Mouse (Mus musculus) G1E (cell line): ENCODE data around the gene Dcaf8. TPM values are rescaled to one million over a fixed set of nuclear protein-coding genes. Genes with fewer than 3 reads are reported as not detected.

ENCODE experiments used
- ATAC-seq: 2 replicates; pipeline ENCODE4 v1.8.0; 2016; ENCODE audit warnings: mild to moderate bottlenecking; ENCODE audit not compliant: insufficient number of reproducible peaks, poor library complexity, low FRiP score, severe bottlenecking; ENCODE audit errors: extremely low read depth
- DNase-seq: peaks from one replicate; pipeline ENCODE4 v3.0.0; 2012; ENCODE audit warnings: low spot score
- H3K27me3 ChIP-seq: 2 replicates; pipeline ENCODE4 v1.6.1; 2012; ENCODE audit warnings: mild to moderate bottlenecking, low read length, inconsistent platforms; ENCODE audit not compliant: insufficient read depth
- H3K36me3 ChIP-seq: replicated peaks from 2 replicates; pipeline ENCODE3; 2012; ENCODE audit warnings: mild to moderate bottlenecking, inconsistent platforms
- H3K4me1 ChIP-seq: 2 replicates; pipeline ENCODE4 v1.6.1; 2012; ENCODE audit warnings: low read depth, low read length, inconsistent platforms, mixed read lengths; ENCODE audit not compliant: insufficient read depth
- H3K4me3 ChIP-seq: 2 replicates; pipeline ENCODE4 v1.5.1; 2012; ENCODE audit warnings: low read depth, mild to moderate bottlenecking, inconsistent platforms, low read length, moderate library complexity, mixed read lengths
- H3K9me3 ChIP-seq: replicated peaks from 2 replicates; pipeline ENCODE4 v1.6.1; 2012; ENCODE audit warnings: inconsistent platforms
- CTCF ChIP-seq: IDR thresholded peaks from 2 replicates; pipeline ENCODE4 v1.5.1; 2012; ENCODE audit warnings: low read depth, low read length, inconsistent platforms, mixed read lengths
- GATA1 ChIP-seq: IDR thresholded peaks from 2 replicates; pipeline ENCODE4 v1.6.1; 2012; ENCODE audit warnings: borderline replicate concordance, low read length, inconsistent platforms, mixed read lengths
- GATA2 ChIP-seq: IDR thresholded peaks from 2 replicates; pipeline ENCODE4 v1.6.1; 2012; ENCODE audit warnings: low read depth, low read length, inconsistent platforms, borderline replicate concordance
- POLR2AphosphoS5 ChIP-seq: IDR thresholded peaks from 2 replicates; pipeline ENCODE4 v1.6.1; 2012; ENCODE audit warnings: low read depth, low read length, inconsistent platforms; ENCODE audit not compliant: insufficient replicate concordance
- TAL1 ChIP-seq: conservative IDR thresholded peaks from 2 replicates; pipeline ENCODE4 v1.6.1; 2012; ENCODE audit warnings: low read depth, low read length, inconsistent platforms, mixed read lengths
- polyA plus RNA-seq: library from polyadenylated mRNA; stranded (reverse); fragments of >175 nt; gene quantifications from 2 replicates; pipeline ENCODE4 v1.2.3, GENCODE M21; 2012
- total RNA-seq, 2 experiments: library from RNA; stranded (forward) in 1 of 2; stranded (reverse) in 1 of 2; fragments of 200-1000 nt in 1 of 2; fragments of >200 nt in 1 of 2; fragmentation: Nextera tagmentation in 1 of 2; gene quantifications; 2 replicates each; pipeline ENCODE4 v1.2.3; 2014 to 2017

Dcaf8 gene
- total and polyA plus RNA-seq, 3 experiments = 60.1 to 124 (median 116) TPM

- DNase-seq (no peak), ATAC-seq (no peak)
- Histone ChIP-seq H3K4me3 (no peak overlapping the region), H3K9me3 (no peaks in the 10 kb centered on the region), H3K27me3 (peaks cover 14% of the 10 kb centered on the region), H3K36me3 (peaks cover 31% of the 10 kb centered on the region), H3K4me1 (peaks cover 28% of the 10 kb centered on the region)
- TF ChIP-seq GATA1 = no peak
- TF ChIP-seq TAL1 = no peak
- no peak for TF ChIP-seq CTCF
- no peak for TF ChIP-seq GATA2
- no peak for TF ChIP-seq POLR2AphosphoS5
Measured at GRCm38 (mm10) chr1:172207111-172207584, 59.3 kb downstream of the Dcaf8 start.

DNA sequence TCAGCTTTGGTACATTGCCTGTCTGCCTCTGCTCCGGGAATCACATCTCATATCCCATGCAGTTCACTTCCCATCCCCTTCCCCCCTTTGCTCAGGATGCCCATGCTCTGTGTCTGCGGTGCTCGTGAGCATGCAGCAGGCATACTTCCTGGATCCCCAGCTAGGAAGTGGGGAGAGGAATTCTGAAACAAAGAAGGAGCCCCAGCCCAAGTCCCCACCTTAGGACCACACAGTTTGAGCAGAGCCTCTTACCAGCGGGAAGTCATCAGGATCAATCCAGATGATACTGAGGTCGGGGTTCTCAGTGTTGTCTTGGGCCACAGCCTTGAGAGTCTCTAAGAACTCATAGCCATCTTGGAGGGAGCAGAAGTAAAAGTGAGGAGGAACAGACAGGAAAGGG, 64.9 kb downstream of the Dcaf8 start:
- DNase-seq (no peak), ATAC-seq (no peak)
- Histone ChIP-seq H3K9me3 (no peaks in the 10 kb centered on the region), H3K4me3 (no peak overlapping the region), H3K36me3 (no peaks in the 10 kb centered on the region), H3K4me1 (peaks cover 19% of the 10 kb centered on the region), H3K27me3 (peaks cover 33% of the 10 kb centered on the region)
- TF ChIP-seq GATA1 (no peak), CTCF (no peak), GATA2 (no peak), POLR2AphosphoS5 (no peak), TAL1 (no peak)

DNA sequence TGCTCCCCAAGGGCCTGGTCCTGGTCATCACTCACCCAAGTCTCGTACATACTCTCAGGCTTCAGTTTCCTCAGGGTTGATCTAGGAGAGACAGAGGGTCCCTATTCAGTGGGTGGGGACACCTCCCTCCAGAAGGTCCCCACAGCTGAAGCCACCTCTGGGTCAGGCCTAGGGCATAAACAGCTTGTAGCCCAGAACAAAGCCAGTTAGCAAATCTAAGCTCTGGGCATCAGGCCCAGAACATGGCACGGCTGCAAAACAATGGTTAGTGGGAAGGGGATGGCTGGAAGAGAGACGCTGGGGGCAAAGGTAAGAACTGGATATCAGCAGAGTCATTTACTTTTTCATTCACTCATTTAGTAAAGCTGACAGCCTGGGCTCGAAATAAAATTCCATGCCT, 65.9 kb downstream of the Dcaf8 start:
- Histone ChIP-seq H3K27me3 (peaks cover 33% of the 10 kb centered on the region), H3K9me3 (no peaks in the 10 kb centered on the region), H3K36me3 (no peaks in the 10 kb centered on the region), H3K4me1 (peaks cover 21% of the 10 kb centered on the region), H3K4me3 (no peak overlapping the region)
- no peak for TF ChIP-seq TAL1
- TF ChIP-seq POLR2AphosphoS5 = no peak
- no peak for TF ChIP-seq GATA1
- TF ChIP-seq GATA2 = no peak
- TF ChIP-seq CTCF = no peak
- no peak for ATAC-seq
- no peak for DNase-seq

- no peaks in the 10 kb centered on the region for H3K9me3 ChIP-seq
- peaks cover 38% of the 10 kb centered on the region for H3K27me3 ChIP-seq
- ATAC-seq (no peak), DNase-seq (no peak)
- no peak overlapping the region for H3K4me3 ChIP-seq
- H3K36me3 ChIP-seq = no peaks in the 10 kb centered on the region
- H3K4me1 ChIP-seq = peaks cover 21% of the 10 kb centered on the region
- TF ChIP-seq TAL1 (no peak), POLR2AphosphoS5 (no peak), GATA1 (no peak), GATA2 (no peak), CTCF (no peak)
Measured at GRCm38 (mm10) chr1:172214748-172215147, 66.9 kb downstream of the Dcaf8 start.

DNA sequence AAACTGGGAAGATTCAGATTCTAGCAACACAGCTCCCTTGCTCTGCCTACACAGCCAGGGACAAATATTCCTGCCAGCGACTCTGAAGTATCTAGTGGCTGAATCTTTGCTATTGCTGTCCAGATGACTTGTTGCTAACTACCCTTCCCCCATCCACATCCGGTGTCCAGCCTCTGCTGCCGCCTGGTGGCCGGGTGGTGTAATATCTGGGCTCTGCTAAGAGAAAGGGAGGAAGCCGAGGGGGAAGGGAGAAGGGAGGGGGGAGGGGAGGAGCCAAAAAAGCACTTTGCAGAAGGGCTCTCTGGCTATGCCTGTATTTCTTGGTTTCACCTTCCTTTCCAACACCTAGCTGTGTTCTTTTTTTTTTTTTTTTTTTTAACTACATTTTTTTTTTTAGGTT, 69.3 kb downstream of the Dcaf8 start:
- TF ChIP-seq CTCF (peak; percentile 76), TAL1 (no peak), GATA2 (no peak), POLR2AphosphoS5 (no peak)
- H3K36me3 ChIP-seq = no peaks in the 10 kb centered on the region
- no peaks in the 10 kb centered on the region for H3K9me3 ChIP-seq
- ATAC-seq = peak; percentile 94
- no peak overlapping the region; the same call in 1 of the 2 replicates for H3K4me3 ChIP-seq
- peaks cover 35% of the 10 kb centered on the region for H3K27me3 ChIP-seq
- peaks cover 19% of the 10 kb centered on the region for H3K4me1 ChIP-seq
- peak; percentile 81 for DNase-seq

DNA sequence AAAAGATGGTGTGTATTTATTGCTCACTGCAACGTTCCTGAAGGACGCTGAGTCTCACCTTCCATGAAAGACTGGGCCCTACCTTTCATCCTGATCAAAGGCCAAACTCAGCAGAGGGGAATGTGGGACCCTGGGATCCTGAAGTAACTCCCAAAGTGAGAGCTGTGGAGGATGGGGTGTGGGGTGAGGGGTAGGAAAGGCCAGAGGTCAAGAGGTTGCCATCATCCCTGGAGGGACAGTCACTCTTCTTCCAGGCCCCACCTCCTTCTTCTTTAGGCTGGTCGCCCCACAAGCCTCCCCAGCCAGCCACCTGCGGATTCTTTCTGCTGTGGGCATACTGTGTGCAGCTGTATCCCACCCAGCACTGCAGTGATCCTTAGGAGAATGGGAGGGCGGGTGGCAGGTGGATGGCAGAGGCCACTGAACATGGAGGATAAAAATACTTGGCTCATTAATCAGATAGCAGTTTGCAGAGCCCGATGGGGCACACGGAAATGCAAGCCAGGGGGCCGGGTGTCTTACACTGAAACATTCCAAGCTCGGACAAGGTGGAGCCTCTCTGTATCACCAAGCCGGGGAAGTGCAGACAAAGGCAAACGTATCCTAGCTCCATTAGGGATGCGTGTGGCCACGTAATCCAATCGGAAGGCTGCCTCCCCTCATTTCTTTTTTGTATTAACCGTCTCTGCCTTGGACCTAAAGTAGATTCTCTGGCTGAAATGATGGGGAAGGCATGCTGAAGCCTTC, 70.5 kb downstream of the Dcaf8 start:
- no peak overlapping the region for H3K4me3 ChIP-seq
- peaks cover 25% of the 10 kb centered on the region for H3K27me3 ChIP-seq
- TF ChIP-seq TAL1 (no peak), GATA1 (no peak), GATA2 (no peak), POLR2AphosphoS5 (no peak), CTCF (no peak)
- H3K9me3 ChIP-seq = no peaks in the 10 kb centered on the region
- ATAC-seq (no peak), DNase-seq (no peak)
- H3K36me3 ChIP-seq = no peaks in the 10 kb centered on the region
- H3K4me1 ChIP-seq = peaks cover 15% of the 10 kb centered on the region
